Mouse (Mus musculus) kidney, adult 2 months (tissue): ENCODE results near the gene Ciao2a.

Experiments
- CTCF ChIP-seq: fragments of 200-500 bp; conservative IDR thresholded peaks from 2 replicates; pipeline ENCODE4 v1.5.1; 2011; ENCODE audit warnings: low read depth, mild to moderate bottlenecking, control low read depth, low read length, moderate library complexity, mixed read lengths; ENCODE audit not compliant: insufficient read depth, insufficient read length
- POLR2A ChIP-seq: fragments of 200-500 bp; IDR thresholded peaks from one replicate; pipeline ENCODE4 v1.6.1; 2011; ENCODE audit warnings: low read depth, low read length, control low read depth

DNA sequence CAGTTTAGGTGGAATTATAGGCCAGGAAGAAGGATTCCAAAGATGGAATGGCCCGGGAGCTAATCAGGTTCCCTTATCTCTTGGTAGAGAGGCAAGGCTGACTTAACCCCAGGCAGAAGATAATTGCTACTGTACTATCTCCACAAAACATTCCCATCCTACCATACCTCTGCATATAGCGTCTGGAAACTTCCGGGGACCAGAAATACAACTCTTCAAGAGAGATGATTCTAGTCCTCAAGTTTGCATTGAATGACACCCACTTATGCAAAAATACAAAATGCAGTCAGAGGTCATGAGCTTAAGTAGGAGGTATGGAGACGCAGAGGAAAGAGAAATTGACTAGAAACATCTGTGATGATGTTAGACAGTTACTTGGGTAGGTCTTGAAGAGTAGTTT, 1.5 kb downstream of the Ciao2a start:
- no peak for TF ChIP-seq CTCF
- TF ChIP-seq POLR2A, result no peak
